Mouse (Mus musculus): ENCODE results near the gene Cox17.
"Not testable (repeated sequence)": the region's sequence is repeated elsewhere in the genome, so short reads cannot be mapped to it uniquely, and the experiment has no call there.

The Cox17 gene

DNA sequence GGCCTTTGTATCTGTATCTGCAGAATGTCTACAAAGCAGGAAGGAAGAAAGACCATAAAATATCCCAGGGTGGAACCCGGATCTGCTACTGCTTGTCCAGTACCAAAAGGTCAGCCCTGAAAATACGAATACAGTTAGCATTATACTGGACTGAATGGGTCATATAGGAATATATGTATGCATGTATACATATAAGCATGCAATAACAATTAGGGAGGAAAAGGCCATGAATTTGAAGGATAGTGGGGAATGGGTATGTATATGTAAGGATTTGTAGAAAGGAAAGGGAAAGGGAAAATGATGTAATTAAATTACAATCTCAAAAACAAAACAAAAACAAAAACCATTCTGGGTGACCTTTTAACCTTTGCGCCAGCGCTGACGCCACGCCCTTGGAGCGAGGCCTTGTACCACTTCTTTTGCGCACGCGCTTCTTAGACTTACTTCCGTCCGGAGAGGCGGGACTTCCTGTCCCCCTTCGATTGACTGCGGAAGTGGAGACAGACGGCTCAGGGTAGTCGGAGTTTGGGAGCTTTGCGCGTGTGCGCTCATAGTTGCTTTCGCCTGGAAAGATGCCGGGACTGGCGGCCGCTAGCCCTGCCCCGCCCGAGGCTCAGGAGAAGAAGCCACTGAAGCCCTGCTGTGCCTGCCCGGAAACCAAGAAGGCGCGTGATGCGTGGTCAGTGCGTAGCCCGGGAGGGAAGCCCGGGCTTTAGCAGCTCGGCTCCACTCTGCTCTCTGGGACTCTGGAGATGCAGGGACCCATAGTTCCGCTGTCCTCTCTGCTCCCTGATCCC lies at the start of gene Cox17, which contains the start of gene Gm21987:
Gene Cox17, plus strand, starts transcription at position 463 of the 797 bp plus-strand sequence.
Gene Gm21987, plus strand, starts transcription at position 512 of the 797 bp plus-strand sequence.
- DNase-seq (ENCODE audit: low read depth in 2 of 2, low spot score in 2 of 2), result peak; percentile 86 to 91

DNA sequence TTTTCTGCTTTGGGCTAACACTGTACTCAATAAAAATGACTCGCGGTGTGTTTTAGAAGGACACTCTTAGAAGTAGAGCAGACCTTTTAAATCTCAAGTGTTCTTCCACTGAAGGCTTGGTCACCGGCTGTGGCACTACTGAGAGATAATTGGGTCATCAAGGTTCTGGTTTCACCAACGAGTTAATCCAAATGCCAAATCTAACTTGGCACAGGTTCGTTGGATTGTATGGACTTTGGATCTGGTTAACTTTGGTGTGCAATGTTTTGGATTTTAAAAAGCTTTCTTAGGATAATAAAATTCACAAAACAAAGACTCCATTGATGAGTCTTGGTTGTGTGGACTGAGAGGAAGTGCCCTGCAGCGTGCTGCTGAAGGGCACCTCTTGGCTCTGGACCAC lies 48.4 kb upstream of the Cox17 start:
- DNase-seq (ENCODE audit: low read depth in 2 of 2, low spot score in 2 of 2), result no peak

DNA sequence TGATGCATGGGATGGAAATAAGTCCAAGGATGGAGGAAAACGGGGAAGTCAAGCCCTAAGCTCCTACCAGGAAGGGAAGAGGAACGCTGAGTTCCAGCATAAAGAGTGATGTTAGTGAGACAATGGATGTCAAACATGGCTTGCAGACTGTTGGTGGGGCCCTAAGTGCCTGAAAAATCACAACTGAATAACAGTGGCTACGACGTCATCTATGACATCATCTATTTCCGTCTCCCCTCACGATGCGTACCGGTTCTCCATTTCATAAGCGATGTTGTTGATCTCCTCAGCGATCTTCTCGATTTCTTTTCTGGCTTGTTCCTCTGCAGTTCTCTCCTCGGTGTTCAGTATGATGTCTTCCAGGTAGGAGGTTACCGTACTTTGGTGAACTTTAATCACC lies 44.4 kb upstream of the Cox17 start:
- no peak for DNase-seq (ENCODE audit: low read depth in 2 of 2, low spot score in 2 of 2)

DNA sequence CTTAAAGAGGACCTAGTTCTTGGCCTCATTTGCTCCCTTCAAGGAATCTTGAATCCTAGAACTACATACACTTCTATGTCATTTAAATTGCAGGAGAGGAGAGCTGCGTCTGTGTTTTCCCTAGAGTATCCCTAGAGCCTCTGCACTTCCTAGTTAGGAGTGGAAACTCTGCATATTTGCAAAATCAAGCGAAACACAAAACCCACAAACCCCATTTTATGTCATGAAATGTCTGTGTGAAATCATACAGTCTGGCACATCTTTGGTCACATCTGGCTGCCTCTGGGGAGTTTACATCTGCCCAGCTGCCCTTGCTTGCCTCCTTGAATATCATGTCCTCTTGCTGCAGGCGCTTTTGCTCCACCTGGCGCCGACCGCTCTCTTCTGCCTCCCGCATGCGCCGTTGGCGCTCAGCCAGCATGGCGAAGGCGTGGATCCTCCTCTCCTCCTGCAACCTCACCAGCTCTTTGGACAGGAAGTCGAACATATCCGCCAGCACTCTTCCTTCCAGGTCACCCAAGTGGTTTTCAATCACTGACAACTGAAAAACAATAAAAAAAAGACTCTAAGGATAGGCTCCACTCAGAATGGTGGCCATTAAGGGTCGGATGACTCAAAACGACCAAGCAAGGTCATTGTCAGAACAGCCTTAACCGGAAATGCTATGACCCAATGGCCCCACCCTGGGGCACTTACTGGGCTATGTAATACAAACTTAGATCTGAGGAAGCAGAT lies 42.2 kb upstream of the Cox17 start:
- no peak for DNase-seq (ENCODE audit: low read depth in 2 of 2, low spot score in 2 of 2)

DNA sequence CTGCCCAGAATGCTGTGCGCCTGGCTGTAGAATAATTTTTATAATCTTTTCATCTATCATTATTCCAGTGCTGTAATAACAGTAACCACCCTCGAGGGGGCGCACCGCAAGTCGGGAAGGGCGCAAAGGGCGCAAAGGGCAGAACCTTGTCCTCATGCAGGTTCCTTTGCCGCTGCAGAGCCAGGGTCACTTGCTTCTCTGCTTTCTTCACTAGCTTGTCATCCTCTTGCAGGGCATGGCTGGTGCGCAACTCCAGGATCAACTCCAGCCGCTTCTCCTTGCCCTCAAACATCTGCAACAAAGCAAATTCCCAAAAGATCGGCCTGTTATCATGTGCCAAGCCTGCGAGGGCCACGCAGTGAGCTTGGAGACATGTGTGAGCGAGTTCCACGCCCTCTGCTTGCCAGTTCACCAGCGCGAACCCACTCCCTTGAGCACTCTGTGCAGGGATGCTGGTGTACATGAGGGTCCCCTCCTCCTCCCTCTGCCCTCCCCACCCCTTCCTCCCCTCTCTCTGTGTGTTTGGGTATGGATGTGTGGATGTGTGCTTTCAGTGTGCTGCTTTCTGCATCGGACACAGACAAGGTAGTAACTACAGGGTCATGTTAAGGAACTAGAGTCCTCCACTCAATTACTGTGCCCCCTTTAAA lies 40.1 kb upstream of the Cox17 start:
- no peak for DNase-seq (ENCODE audit: low read depth in 2 of 2, low spot score in 2 of 2)

DNA sequence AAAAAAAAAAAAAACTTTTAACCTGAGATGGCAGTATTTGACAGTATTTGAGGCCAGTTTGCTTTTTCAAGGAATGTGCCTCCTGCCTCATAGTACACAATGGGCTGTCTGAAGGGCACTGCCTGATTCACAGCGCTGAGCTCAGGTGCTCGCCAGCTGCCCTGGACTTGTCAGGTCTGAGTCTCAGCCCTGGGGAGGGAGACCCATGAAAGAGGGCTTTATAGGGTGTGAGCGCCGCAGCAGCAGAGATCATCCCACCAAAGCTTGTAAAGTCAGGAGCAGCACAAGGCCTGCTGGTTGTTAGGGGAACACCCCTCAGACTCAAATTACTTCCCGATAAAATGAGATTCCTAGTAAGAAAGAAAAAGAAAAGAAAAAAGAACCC lies 39.6 kb upstream of the Cox17 start:
- no peak for DNase-seq (ENCODE audit: low read depth in 2 of 2, low spot score in 2 of 2)

DNA sequence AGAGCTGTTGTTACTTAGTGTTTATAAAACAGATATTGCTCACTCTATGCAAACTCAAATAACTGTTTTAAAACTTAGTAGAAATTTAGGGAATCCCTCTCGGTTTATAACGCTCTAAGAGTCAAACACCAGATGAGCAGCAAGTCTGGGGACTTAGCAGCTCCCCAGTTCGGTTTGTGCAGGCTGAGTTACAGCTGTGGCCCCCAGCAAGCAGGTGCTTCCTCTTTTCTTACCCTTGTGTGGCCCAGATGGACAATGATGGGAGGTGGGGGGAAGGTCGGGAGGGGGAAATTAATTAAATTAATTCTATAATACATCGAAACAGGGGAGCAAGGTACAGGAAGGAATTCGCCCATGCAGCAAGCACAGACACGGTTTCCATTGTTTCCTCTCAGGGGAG lies 39.1 kb upstream of the Cox17 start:
- DNase-seq (ENCODE audit: low read depth in 2 of 2, low spot score in 2 of 2), result no peak

DNA sequence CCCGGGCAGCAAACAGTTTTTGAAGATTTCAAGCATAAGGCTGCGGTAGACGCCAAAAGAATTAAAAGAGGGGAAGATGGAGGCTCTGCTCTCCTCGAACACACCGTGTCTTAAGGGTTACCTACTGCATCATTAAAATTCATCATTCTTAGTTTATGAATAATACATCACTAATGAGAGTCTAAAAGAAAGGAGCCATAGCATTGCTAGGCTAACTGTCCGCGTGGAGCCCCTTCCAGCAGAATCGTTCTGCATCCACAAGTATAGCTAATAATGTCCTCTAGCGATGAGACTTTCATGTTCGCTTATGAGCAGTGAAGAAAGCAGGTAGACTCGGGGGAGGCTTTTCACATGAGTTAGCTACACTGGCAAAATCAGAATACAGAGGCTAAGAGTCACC lies 38.6 kb upstream of the Cox17 start:
- no peak for DNase-seq (ENCODE audit: low read depth in 2 of 2, low spot score in 2 of 2)

DNA sequence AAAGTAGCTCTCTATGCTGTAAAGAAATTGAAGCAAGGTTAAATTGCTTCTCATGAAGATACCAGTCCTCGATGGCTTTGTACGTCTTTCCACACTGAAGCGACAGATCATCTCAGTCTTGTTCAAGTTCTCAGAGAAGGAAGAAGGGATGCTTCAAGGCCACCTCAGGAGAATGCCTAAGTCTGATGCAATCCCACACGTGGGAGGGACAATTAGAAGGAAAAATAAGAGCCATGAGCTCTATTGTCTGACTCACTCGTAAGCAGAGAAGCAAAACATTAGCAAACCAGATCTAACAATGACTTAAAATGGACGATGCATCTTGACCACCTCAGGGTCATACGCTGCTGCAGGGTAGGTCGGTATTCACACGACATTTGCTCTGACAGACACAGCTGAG lies 28.3 kb upstream of the Cox17 start:
- no peak for DNase-seq (ENCODE audit: low read depth in 2 of 2, low spot score in 2 of 2)

DNA sequence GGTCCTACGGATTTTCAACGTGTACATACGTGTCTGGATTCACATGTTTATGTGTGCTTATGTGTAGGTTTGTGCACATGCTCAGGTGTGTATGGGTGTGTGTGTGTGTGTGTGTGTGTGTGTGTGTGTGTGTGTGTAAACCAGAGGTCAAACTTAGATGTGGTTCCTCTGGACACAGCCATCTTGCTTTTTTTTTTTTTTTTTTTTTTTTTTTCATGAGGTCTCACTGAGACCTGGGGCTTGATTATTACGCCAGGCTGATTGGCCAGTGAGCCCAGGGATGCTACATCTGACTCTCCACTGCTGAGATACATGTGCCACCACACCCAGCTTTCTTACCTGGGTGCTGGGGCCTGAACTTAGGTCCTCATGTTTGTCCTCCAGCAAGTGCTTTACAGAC lies 27.7 kb upstream of the Cox17 start:
- no peak for DNase-seq (ENCODE audit: low read depth in 2 of 2, low spot score in 2 of 2)

DNA sequence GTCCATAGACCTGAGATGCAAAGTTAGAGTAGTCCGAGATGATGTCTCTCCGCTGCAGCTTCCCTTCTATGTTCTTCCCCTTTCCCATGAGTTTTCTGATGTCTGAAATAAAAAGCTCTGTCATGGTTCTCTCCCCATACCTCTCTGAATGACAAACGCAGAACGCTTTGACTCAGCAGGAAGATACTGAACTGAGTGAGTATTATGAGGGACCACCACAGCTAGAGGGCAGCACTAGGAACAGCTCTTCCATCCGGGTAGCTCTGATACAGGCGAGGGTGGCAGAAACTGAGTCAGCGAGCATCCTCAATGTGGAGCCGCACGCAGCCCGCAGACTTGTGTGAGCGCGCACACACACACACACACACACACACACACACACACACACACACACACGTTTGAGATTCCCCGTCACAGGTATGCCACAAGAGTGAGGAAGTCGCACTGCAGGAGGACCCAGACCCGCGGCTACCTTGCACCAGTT lies 25.3 kb upstream of the Cox17 start:
- DNase-seq (ENCODE audit: low read depth in 2 of 2, low spot score in 2 of 2), result peak; percentile 10 to 28

DNA sequence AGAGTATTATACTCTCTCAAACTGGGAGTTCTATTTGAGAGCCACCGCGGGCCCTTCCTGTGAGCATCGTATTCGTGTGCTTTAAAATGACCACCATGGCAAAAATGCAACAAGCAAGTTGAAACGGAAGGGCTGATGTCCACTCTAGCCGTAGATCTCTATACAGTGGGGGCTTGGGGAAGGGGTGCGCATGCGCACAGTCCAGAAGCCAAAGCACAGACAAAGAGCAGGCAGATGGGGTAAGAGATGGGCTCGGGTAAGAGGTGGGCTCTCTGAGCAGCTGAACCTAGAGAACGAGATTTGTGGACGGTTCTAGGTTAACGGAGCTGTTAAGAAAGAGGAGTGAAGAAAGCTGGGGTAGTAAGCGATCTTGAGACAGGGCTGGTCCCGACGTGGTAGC lies 22.5 kb upstream of the Cox17 start:
- DNase-seq (ENCODE audit: low read depth in 2 of 2, low spot score in 2 of 2), result no peak

DNA sequence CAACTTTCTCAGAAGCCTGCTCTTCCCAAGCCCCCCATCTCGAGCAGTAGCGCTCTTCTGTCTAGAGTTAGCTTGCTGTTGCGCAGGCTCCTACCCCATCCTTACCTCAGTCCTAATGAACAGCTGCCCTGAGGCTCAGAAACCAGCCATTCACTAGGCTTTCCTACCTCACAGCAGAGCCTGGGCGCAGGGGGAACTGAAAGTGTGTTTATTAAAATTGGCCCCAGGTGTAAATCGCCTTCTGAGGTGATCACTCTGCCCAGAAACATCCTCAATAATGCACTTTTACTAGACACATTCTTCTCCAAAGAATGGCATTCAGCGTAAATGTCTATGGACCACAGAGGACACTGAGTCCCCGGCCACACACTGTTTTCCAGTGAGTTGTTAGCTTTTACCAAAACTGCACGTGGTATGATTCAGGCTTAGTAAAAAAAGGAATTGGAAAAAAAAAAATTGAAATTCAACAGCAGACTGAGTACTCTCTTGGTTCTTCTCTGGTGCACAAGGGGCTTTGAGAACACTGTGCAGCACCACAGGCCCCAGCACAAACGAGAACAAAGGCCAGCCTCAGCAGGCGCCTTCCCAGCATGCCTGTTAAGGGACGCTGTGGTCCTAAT lies 19.9 kb upstream of the Cox17 start:
- DNase-seq (ENCODE audit: low read depth in 2 of 2, low spot score in 2 of 2), result no peak

DNA sequence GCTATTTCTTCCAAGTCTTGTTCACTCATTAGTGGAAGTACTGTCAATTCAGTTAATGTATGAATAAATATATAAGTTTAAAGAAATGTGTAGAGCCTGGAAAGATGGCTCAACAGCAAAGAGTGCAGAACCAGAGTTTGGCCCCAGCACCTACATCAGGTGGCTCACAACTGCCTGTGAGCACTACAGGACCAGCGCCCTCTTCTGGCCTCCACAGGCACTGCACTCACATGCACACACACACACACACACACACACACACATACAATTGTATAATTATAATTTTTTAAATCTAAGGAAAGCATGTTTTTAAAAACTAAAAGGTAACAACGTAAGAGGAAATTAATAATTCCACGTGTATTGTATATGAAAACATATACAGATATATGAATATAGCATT lies 17.5 kb upstream of the Cox17 start:
- DNase-seq (ENCODE audit: low read depth in 2 of 2, low spot score in 2 of 2), result no peak

DNA sequence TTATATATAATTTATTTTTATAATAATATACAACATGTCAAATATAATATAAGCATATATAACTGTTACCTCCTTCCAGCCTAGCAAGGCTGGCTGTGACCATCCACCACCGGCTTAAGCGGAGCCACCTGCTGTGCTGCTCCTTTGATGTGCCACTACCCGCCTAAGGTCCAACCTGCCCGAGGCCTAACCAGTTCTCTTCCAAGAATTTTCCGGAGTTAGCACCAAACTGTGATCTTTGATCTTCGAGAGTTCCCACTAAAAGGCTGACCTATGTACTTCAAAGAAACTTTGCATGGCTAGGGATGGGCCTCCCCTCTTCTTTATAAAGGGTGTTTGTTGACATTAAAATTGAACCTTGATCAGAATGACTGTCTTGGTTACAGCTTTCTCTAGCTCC lies 12.4 kb upstream of the Cox17 start:
- no peak for DNase-seq (ENCODE audit: low read depth in 2 of 2, low spot score in 2 of 2)

DNA sequence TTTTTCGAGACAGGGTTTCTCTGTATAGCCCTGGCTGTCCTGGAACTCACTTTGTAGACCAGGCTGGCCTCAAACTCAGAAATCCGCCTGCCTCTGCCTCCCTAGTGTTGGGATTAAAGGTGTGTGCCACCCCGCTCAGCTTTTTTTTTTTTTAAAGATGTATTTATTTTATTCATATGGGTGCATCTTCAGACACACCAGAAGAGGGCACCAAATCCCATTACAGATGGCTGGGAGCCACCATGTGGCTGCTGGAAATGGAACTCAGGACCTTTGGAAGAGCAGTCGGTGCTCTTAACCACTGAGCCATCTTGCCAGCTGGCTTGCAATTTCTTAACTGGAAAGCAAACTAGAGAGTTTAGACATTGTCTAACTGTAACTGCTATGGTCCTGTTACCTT lies 8.7 kb upstream of the Cox17 start:
- DNase-seq (ENCODE audit: low read depth in 2 of 2, low spot score in 2 of 2), result not testable (repeated sequence)

DNA sequence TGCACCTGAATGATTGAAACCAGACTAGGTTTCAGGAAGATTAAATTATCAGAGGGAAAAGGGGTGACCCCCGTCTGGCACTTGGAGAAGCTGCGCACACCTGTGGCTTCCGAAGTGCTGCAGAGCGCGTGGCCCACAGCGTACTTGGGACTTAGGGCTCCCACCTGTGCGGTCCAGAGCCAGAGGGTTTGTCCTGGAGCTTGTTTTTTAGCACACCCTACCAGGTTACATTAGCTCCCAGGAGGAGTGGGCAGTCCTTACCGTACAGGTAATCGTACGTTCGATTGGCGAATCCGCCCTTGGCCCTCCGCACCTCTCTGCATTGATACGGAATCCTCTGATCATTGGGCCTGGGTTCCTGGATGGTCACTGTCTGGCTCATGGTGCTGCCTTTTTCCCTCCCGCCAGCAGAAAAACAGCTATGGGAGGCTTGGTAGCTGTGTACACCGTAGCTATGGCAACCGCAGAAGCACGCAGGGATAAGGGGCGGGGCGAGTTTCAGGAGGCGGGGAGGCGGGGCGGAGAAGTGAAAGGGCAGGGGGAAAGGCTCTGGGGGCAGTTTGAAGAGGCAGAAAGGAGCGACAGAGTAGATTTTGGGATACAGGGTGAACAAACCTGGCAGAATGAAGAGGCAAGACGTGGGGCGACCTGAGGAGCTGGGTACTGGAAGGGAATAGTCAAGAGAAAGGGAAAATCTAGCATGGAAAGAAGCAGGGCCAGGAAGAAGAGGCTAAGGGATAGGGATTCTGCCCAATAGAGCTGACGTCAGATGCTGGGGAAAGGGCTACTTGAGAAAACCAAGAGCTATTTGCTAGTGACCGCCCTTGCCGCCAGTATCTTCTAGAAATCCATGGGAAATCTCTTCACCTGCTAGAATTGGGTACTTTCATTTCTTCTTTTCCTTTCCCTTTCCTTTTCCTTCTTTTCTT lies 5.1 kb upstream of the Cox17 start, which contains the start of gene Maats1:
Gene Maats1, minus strand, starts transcription at position 748 of the 929 bp plus-strand sequence.
- no peak for DNase-seq (ENCODE audit: low read depth in 2 of 2, low spot score in 2 of 2)

DNA sequence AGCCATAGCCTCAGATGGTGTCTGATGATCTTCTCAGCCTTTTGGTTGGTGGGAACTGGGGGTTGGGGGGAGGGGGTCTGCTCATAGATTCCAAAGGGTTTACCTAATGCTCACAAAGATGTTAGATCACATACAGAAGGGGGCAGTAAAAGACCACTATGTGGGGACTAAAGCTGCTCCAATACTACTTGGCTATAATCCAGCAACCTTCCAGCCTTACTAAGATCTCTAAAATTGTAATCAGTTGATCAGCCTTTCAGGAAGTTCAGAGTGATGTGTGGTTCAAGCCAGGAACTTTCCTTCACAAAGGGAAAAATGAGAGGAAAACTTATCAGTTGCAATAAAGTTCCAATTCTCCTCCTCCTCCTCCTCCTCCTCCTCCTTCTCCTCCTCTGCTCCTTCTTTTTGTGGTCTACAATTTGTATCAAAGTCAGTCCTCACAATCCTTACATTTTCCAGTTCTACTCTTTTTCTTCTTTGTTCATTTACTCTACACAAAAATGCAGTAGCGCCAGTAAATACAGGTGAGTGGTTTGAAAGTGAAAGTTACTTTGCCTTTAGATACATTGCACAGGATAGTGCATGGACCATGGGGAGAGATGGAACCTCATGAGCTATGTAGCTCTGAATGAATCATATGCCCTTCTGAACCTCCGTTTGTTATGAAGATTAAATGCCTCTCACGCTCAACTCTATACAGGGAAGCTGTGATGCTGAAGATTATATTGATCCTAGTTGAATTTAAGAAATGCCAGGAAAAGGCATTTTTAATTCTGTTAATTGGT lies 1.7 kb upstream of the Cox17 start:
- DNase-seq (ENCODE audit: low read depth in 2 of 2, low spot score in 2 of 2), result no peak

DNA sequence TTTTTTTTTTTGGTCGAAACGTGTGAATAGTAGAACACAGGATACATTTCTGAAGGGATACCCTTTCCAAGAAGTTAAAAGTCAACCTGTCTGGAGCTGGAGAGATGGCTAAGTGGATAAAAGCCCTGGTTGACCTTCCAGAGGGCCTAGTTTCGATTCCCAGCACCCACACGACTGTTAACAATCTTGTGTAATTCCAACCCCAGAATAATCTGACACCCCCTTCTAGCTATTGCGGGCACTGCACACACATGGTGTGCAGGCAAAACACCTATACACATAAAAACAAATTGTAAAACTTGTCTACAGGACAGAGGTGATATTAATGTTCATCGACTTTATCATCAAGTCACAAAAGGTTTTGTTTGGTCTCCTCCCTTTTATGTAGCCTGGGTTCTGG lies 797 bp downstream of the Cox17 start:
- DNase-seq (ENCODE audit: low read depth in 2 of 2, low spot score in 2 of 2), result no peak
